Mouse (Mus musculus) heart, postnatal 0 days (tissue): ENCODE measurements around the gene Gemin2. TPM values are rescaled to one million over a fixed set of nuclear protein-coding genes. Genes with fewer than 3 reads are reported as not detected.
"Not testable (repeated sequence)": the region's sequence is repeated elsewhere in the genome, so short reads cannot be mapped to it uniquely, and the experiment has no call there.

Source experiments
- ATAC-seq: fragments of 200-750 bp; cut with Nextera tagmentation; 2 replicates; pipeline ENCODE4 v1.8.0; 2017; ENCODE audit warnings: low read depth, moderate number of reproducible peaks, moderate library complexity; ENCODE audit not compliant: insufficient read depth
- DNase-seq: peaks from one replicate; pipeline ENCODE4 v3.0.0-alpha.2; 2016; ENCODE audit warnings: low spot score
- H3K27ac ChIP-seq: fragments of 300-500 bp; sonication (generic); 2 replicates; pipeline ENCODE4 v1.5.1; 2014; ENCODE audit warnings: low read depth, mild to moderate bottlenecking
- H3K27me3 ChIP-seq: fragments of 300-500 bp; sonication (generic); 2 replicates; pipeline ENCODE4 v1.6.1; 2014; ENCODE audit warnings: low read length, mixed read lengths; ENCODE audit not compliant: control insufficient read depth, insufficient read depth
- H3K36me3 ChIP-seq: fragments of 300-500 bp; sonication (generic); replicated peaks from 2 replicates; pipeline ENCODE4 v1.6.1; 2014; ENCODE audit warnings: low read length, mixed read lengths; ENCODE audit not compliant: control insufficient read depth, insufficient read depth
- H3K4me1 ChIP-seq: fragments of 300-500 bp; sonication (generic); 2 replicates; pipeline ENCODE4 v1.6.1; 2014; ENCODE audit warnings: antibody characterized with exemption; ENCODE audit not compliant: control insufficient read depth, insufficient read depth
- H3K4me2 ChIP-seq: fragments of 300-500 bp; sonication (generic); 2 replicates; pipeline ENCODE4 v1.6.1; 2014; ENCODE audit warnings: low read depth, mild to moderate bottlenecking, low read length, moderate library complexity
- H3K4me3 ChIP-seq: fragments of 300-500 bp; sonication (generic); 2 replicates; pipeline ENCODE4 v1.5.1; 2014; ENCODE audit warnings: low read depth, low read length
- H3K9ac ChIP-seq: fragments of 300-500 bp; sonication (generic); replicated peaks from 2 replicates; pipeline ENCODE4 v1.6.1; 2014; ENCODE audit warnings: low read depth, low read length, mixed read lengths
- H3K9me3 ChIP-seq: fragments of 300-500 bp; sonication (generic); replicated peaks from 2 replicates; pipeline ENCODE4 v1.6.1; 2016; ENCODE audit warnings: low read length; ENCODE audit not compliant: control insufficient read depth
- CTCF ChIP-seq: IDR thresholded peaks from 2 replicates; pipeline ENCODE4 v1.5.1; 2016; ENCODE audit warnings: antibody characterized with exemption, control low read depth, low read depth
- EP300 ChIP-seq: IDR thresholded peaks from 2 replicates; pipeline ENCODE4 v1.6.1; 2016; ENCODE audit warnings: antibody characterized with exemption, low read depth
- WGBS: fragments of 180-500 bp; shearing (Covaris S2); extraction: QIAGEN DNeasy Blood & Tissue Kit; methylation state at CpG from one replicate; pipeline ENCODE4 v1.1.7; 2014; 5-methylcytosine and 5-hydroxymethylcytosine counted together
- polyA plus RNA-seq: library from polyadenylated mRNA; unstranded; fragments of >200 nt; fragmentation: Nextera tagmentation; extraction: Ambion mirVana; gene quantifications from 2 replicates; pipeline ENCODE4 v1.2.1, GENCODE M21; 2015
- total RNA-seq: library from RNA; depleted of rRNA; stranded (reverse); fragments of >200 nt; gene quantifications from 2 replicates; pipeline ENCODE4 v1.2.3, GENCODE M21; 2014; ENCODE audit warnings: low replicate concordance; rRNA removed

The Gemin2 gene
- total RNA-seq (3.7 and 4.7 TPM in 2 replicates), polyA plus RNA-seq (16.0 and 16.3 TPM in 2 replicates)

DNA sequence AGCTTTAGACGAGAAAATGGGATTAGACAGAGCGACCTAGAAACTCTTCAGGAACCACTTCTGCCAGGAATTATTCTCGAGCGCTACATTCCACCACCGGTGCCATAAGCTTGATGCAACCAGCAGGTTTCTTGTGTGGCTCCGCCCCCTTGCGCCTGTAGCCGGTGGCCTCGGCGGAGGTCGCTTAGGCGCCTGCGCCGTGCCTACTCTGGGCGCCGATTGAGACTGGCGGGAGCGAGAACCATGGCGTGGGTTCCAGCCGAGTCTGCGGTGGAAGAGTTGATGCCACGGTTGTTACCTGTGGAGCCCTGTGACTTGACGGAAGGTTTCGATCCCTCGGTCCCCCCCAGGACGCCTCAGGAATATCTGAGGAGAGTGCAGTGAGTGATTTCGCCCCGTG, at the start of gene Gemin2:
TSS of gene Gemin2 (plus strand) at position 160 of the 400 bp plus-strand sequence.
- Histone ChIP-seq H3K36me3 (peaks cover 11% of the 10 kb centered on the region), H3K27me3 (no peaks in the 10 kb centered on the region), H3K9me3 (no peaks in the 10 kb centered on the region), H3K4me2 (peak within 1 kb of the TSS; percentile 86), H3K4me3 (peak within 1 kb of the TSS; percentile 89), H3K9ac (peak within 1 kb of the TSS; percentile 83), H3K4me1 (peaks cover 24% of the 10 kb centered on the region; the same call in 1 of the 2 replicates), H3K27ac (peak within 1 kb of the TSS; percentile 92)
- TF ChIP-seq EP300 (no peak), CTCF (no peak)
- ATAC-seq (peak; percentile 73), DNase-seq (peak; percentile 96)
- under 1% methylated on average over 28 of the region's 28 CpGs for WGBS

DNA sequence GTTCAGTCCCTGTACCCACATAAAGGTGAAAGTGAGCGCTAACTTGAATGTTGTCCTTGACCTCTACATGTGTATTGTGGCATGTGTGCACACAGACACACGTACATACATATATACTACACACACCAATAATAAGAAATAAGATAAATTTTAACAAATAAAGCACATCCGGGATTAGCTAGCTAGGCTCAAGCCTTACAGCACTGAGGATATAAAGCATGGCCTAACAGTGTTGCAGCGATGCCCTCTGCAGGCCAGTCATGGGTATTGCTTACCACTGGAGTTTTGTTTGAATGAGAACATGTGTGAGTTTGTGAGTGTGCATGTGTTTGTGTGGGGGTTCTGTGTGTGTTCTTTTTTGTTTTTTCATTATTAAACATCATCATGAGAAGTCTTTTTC, 48.6 kb upstream of the Gemin2 start:
- no peak overlapping the region for H3K4me2 ChIP-seq
- peaks cover 58% of the 10 kb centered on the region for H3K36me3 ChIP-seq
- no peaks in the 10 kb centered on the region for H3K9me3 ChIP-seq
- H3K9ac ChIP-seq, result no peak overlapping the region
- no peak for ATAC-seq
- H3K27me3 ChIP-seq, result no peaks in the 10 kb centered on the region
- no peaks in the 10 kb centered on the region for H3K4me1 ChIP-seq
- H3K27ac ChIP-seq, result no peak overlapping the region
- whole genome bisulfite sequencing, result 73% methylated on average over 4 of the region's 4 CpGs
- TF ChIP-seq CTCF, result peak; percentile 65
- no peak for TF ChIP-seq EP300
- no peak for DNase-seq
- H3K4me3 ChIP-seq, result no peak overlapping the region

DNA sequence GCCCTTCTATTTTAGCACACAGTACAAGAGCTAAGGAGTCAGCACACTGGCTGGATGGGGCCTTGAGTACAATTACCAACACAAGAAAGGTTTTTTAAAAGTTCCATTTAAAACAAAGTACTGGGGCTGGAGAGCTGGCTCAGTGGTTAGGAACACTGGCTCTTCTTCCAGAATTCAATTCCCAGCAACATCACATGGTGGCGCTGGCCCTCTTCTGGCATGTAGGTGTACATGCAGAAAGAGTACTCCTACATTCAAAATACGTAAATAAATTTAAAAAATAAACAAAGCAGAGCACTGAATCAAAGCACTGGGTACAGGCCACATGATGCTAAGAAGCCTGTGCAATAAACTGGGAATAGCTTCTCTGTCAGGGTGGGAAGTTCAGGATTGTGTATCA, 36.2 kb upstream of the Gemin2 start:
- Histone ChIP-seq H3K9me3 (no peaks in the 10 kb centered on the region), H3K9ac (no peak overlapping the region), H3K4me3 (no peak overlapping the region), H3K27me3 (no peaks in the 10 kb centered on the region), H3K4me2 (no peak overlapping the region), H3K36me3 (peaks cover 71% of the 10 kb centered on the region), H3K27ac (no peak overlapping the region), H3K4me1 (no peaks in the 10 kb centered on the region)
- DNase-seq (no peak), ATAC-seq (no peak)
- TF ChIP-seq CTCF, result 0 out of 2 replicates have a peak, but pooled peaks have one; percentile 7
- no peak for TF ChIP-seq EP300
- 77% methylated on average over 2 of the region's 2 CpGs for WGBS

DNA sequence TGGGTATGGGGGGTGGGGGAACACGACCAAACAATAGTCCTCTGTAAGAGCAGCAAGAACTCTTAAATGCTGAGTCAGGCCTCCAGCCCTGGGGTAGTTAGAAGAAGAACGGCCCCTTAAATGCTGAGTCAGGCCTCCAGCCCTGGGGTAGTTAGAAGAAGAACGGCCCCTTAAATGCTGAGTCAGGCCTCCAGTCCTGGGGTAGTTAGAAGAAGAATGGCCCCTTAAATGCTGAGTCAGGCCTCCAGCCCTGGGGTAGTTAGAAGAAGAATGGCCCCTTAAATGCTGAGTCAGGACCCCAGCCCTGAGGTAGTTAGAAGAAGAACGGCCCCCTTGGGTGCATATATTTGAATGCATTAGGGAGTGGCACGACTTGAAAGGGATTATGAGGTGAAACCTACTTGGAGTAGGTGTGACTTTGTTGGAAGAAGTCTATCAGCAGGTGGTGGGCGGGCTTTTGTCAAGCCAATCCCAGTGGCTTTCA, 32.0 kb upstream of the Gemin2 start:
- DNase-seq, H3K9ac ChIP-seq, H3K4me1 ChIP-seq, H3K27ac ChIP-seq, H3K27me3 ChIP-seq, H3K4me3 ChIP-seq, ATAC-seq, H3K4me2 ChIP-seq, H3K9me3 ChIP-seq: not testable (repeated sequence)
- peaks cover 76% of the 10 kb centered on the region for H3K36me3 ChIP-seq
- WGBS, result 76% methylated on average over 6 of the region's 6 CpGs

DNA sequence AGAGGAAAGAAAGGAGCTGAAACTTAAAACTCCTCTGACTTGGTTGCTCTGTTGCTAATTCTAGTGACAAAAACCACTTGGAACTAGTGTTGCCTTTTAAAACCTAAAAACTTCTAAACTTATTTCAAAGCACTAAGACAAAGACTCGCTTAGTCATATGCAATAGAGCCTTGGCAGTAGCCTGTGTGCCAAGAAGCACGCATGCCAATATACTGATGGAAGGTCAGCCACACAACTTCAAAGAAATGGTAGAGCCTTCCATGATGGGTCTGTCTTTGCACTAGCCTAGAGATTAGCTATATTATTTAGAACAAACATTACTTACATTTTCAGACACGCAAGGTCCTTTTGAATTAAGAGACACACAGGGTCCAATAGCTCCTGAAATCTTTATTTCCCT, 27.4 kb upstream of the Gemin2 start:
- H3K4me1 ChIP-seq, result no peaks in the 10 kb centered on the region
- H3K9ac ChIP-seq, result no peak overlapping the region
- no peaks in the 10 kb centered on the region for H3K9me3 ChIP-seq
- no peak for DNase-seq
- ATAC-seq, result no peak
- WGBS, result 91% methylated on average over 3 of the region's 3 CpGs
- H3K27ac ChIP-seq, result no peak overlapping the region
- peaks cover 76% of the 10 kb centered on the region for H3K36me3 ChIP-seq
- no peak overlapping the region for H3K4me2 ChIP-seq
- no peaks in the 10 kb centered on the region for H3K27me3 ChIP-seq
- H3K4me3 ChIP-seq, result no peak overlapping the region
- TF ChIP-seq CTCF (no peak), EP300 (no peak)

DNA sequence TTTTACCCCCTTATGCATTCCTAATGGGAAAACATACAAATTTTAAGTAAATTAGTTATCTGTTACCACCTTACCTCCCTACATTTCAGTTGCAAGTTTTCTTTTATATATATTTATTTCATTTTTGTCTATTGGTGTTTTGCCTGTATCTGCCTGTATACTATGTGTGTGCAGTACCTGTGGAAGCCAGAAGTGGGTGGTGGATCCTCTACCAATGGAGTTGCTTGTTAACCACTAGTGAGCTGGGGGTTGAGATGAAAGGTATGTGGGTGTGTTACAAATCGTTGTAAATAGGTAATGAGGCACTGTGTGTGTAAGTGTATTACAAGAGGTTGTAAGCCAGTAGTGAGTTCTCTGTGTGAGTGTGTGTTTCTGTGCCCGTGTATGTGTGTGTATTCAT, 2.7 kb upstream of the Gemin2 start:
- ATAC-seq, result no peak
- Histone ChIP-seq H3K4me1 (peaks cover 31% of the 10 kb centered on the region), H3K9ac (no peak overlapping the region), H3K36me3 (peaks cover 16% of the 10 kb centered on the region), H3K4me2 (peak overlapping the region; percentile 88), H3K27ac (no peak overlapping the region), H3K4me3 (peak overlapping the region; percentile 89), H3K9me3 (no peaks in the 10 kb centered on the region), H3K27me3 (no peaks in the 10 kb centered on the region)
- TF ChIP-seq CTCF (no peak), EP300 (no peak)
- 47% methylated on average over 2 of the region's 2 CpGs for WGBS
- peak; percentile 18 for DNase-seq
